Mouse (Mus musculus) CH12.LX (cell line): ENCODE data around the gene Ifngr2. TPM values are rescaled to one million over a fixed set of nuclear protein-coding genes. Genes with fewer than 3 reads are reported as not detected.

Experiments used
- DNase-seq: peaks from one replicate; pipeline ENCODE4 v3.0.0-alpha.2; 2013; ENCODE audit errors: extremely low read depth
- H3K27ac ChIP-seq: 2 replicates; pipeline ENCODE4 v1.5.1; 2012; ENCODE audit warnings: low read depth, mild to moderate bottlenecking, control low read depth, moderate library complexity; ENCODE audit not compliant: insufficient read depth
- H3K27me3 ChIP-seq: replicated peaks from 2 replicates; pipeline ENCODE3; 2012; ENCODE audit warnings: inconsistent platforms
- H3K36me3 ChIP-seq, 2 experiments: replicated peaks in 1 of 2; 2 replicates each; pipeline versions ENCODE3 to v1.6.1; 2012; ENCODE audit warnings: inconsistent platforms in 1 of 2, low read length in 1 of 2, mild to moderate bottlenecking in 1 of 2, mixed read lengths in 1 of 2, moderate library complexity in 1 of 2; ENCODE audit not compliant: control insufficient read depth in 1 of 2, insufficient read depth in 1 of 2
- H3K4me1 ChIP-seq, 2 experiments: 2 replicates each; pipeline ENCODE4 v1.6.1; 2012; ENCODE audit warnings: inconsistent platforms in 1 of 2, moderate library complexity in 1 of 2; ENCODE audit not compliant: insufficient read depth in 2 of 2, control insufficient read depth in 1 of 2
- H3K4me2 ChIP-seq: 2 replicates; pipeline ENCODE4 v1.6.1; 2012; ENCODE audit warnings: low read depth, mild to moderate bottlenecking, control low read depth; ENCODE audit not compliant: poor library complexity, insufficient read depth, severe bottlenecking
- H3K4me3 ChIP-seq, 3 experiments: fragments of 150-350 bp in 1 of 3; sonication (generic) in 1 of 3; replicated peaks in 1 of 3; 2 replicates each; pipeline versions ENCODE3 to v1.5.1; 2011 to 2012; ENCODE audit warnings: low read depth in 2 of 3, low read length in 2 of 3, mild to moderate bottlenecking in 2 of 3, moderate library complexity in 2 of 3, control low read depth in 1 of 3, improper control_type of control experiment in 1 of 3, inconsistent platforms in 1 of 3, mixed read lengths in 1 of 3; ENCODE audit not compliant: poor library complexity in 1 of 3
- H3K79me2 ChIP-seq: replicated peaks from 2 replicates; pipeline ENCODE4 v1.6.1; 2012; ENCODE audit warnings: mild to moderate bottlenecking, moderate library complexity; ENCODE audit not compliant: control insufficient read depth, poor library complexity, insufficient read depth, severe bottlenecking; ENCODE audit errors: extremely low read depth
- H3K9ac ChIP-seq: 2 replicates; pipeline ENCODE4 v1.6.1; 2012; ENCODE audit warnings: low read depth, mild to moderate bottlenecking, control low read depth, moderate library complexity; ENCODE audit not compliant: insufficient read depth
- H3K9me3 ChIP-seq: replicated peaks from 2 replicates; pipeline ENCODE3; 2012; ENCODE audit warnings: low read length, inconsistent platforms, mixed read lengths
- BHLHE40 ChIP-seq: IDR thresholded peaks from 2 replicates; pipeline ENCODE4 v1.6.1; 2011; ENCODE audit warnings: mild to moderate bottlenecking, low read depth, low read length, improper control_type of control experiment
- CHD2 ChIP-seq: IDR thresholded peaks from 2 replicates; pipeline ENCODE4 v1.6.1; 2011; ENCODE audit warnings: low read length, improper control_type of control experiment
- CTCF ChIP-seq, 2 experiments: IDR thresholded peaks in 1 of 2; conservative IDR thresholded peaks in 1 of 2; 2 replicates each; pipeline ENCODE4 v1.5.1; 2011 to 2012; ENCODE audit warnings: low read depth in 2 of 2, low read length in 2 of 2, improper control_type of control experiment in 1 of 2, inconsistent platforms in 1 of 2, mild to moderate bottlenecking in 1 of 2, moderate library complexity in 1 of 2
- ELF1 ChIP-seq: IDR thresholded peaks from 2 replicates; pipeline ENCODE4 v1.6.1; 2014; ENCODE audit warnings: low read depth, mild to moderate bottlenecking, inconsistent platforms, low read length, improper control_type of control experiment
- EP300 ChIP-seq: IDR thresholded peaks from 2 replicates; pipeline ENCODE4 v1.6.1; 2011; ENCODE audit warnings: low read length, improper control_type of control experiment
- ETS1 ChIP-seq: conservative IDR thresholded peaks from 2 replicates; pipeline ENCODE4 v1.6.1; 2012; ENCODE audit warnings: low read depth, mild to moderate bottlenecking, inconsistent platforms, low read length, improper control_type of control experiment, moderate library complexity
- HCFC1 ChIP-seq: IDR thresholded peaks from 2 replicates; pipeline ENCODE4 v1.6.1; 2012; ENCODE audit warnings: low read depth, mild to moderate bottlenecking, inconsistent platforms, low read length, improper control_type of control experiment
- IRF4 ChIP-seq: IDR thresholded peaks from 2 replicates; pipeline ENCODE4 v1.6.1; 2014; ENCODE audit warnings: low read depth, mild to moderate bottlenecking, inconsistent platforms, low read length, improper control_type of control experiment
- JUN ChIP-seq: IDR thresholded peaks from 2 replicates; pipeline ENCODE4 v1.6.1; 2011; ENCODE audit warnings: low read depth, mild to moderate bottlenecking, low read length, improper control_type of control experiment, moderate library complexity; ENCODE audit not compliant: insufficient read depth
- JUND ChIP-seq: conservative IDR thresholded peaks from 2 replicates; pipeline ENCODE4 v1.6.1; 2011; ENCODE audit warnings: low read depth, low read length, improper control_type of control experiment
- KAT2A ChIP-seq: IDR thresholded peaks from 2 replicates; pipeline ENCODE4 v1.6.1; 2012; ENCODE audit warnings: low read length, improper control_type of control experiment, inconsistent platforms; ENCODE audit not compliant: insufficient replicate concordance
- MAFK ChIP-seq: IDR thresholded peaks from 2 replicates; pipeline ENCODE4 v1.6.1; 2011; ENCODE audit warnings: low read length, improper control_type of control experiment; ENCODE audit not compliant: insufficient replicate concordance
- MAX ChIP-seq: IDR thresholded peaks from 2 replicates; pipeline ENCODE4 v1.6.1; 2011; ENCODE audit warnings: low read length, improper control_type of control experiment
- MEF2A ChIP-seq: IDR thresholded peaks from 2 replicates; pipeline ENCODE4 v1.6.1; 2014; ENCODE audit warnings: low read depth, mild to moderate bottlenecking, inconsistent platforms, low read length, improper control_type of control experiment, borderline replicate concordance
- MYC ChIP-seq: IDR thresholded peaks from 2 replicates; pipeline ENCODE4 v1.6.1; 2011; ENCODE audit warnings: low read depth, mild to moderate bottlenecking, improper control_type of control experiment, low read length
- NELFE ChIP-seq: IDR thresholded peaks from 2 replicates; pipeline ENCODE4 v1.6.1; 2011; ENCODE audit warnings: low read depth, low read length, improper control_type of control experiment
- POLR2A ChIP-seq: IDR thresholded peaks from 2 replicates; pipeline ENCODE4 v1.6.1; 2011; ENCODE audit warnings: low read depth, mild to moderate bottlenecking, improper control_type of control experiment, low read length
- SIN3A ChIP-seq: IDR thresholded peaks from 2 replicates; pipeline ENCODE4 v1.6.1; 2012; ENCODE audit warnings: low read length, improper control_type of control experiment, inconsistent platforms
- TBP ChIP-seq: conservative IDR thresholded peaks from 2 replicates; pipeline ENCODE4 v1.6.1; 2011; ENCODE audit warnings: low read depth, low read length, improper control_type of control experiment
- TCF12 ChIP-seq: IDR thresholded peaks from 2 replicates; pipeline ENCODE4 v1.6.1; 2014; ENCODE audit warnings: low read depth, mild to moderate bottlenecking, inconsistent platforms, low read length, improper control_type of control experiment
- UBTF ChIP-seq: IDR thresholded peaks from 2 replicates; pipeline ENCODE4 v1.6.1; 2012; ENCODE audit warnings: low read depth, mild to moderate bottlenecking, inconsistent platforms, low read length, improper control_type of control experiment, moderate library complexity
- USF1 ChIP-seq: IDR thresholded peaks from 2 replicates; pipeline ENCODE4 v1.6.1; 2014; ENCODE audit warnings: low read depth, mild to moderate bottlenecking, inconsistent platforms, low read length, improper control_type of control experiment
- ZC3H11A ChIP-seq: IDR thresholded peaks from 2 replicates; pipeline ENCODE4 v1.6.1; 2012; ENCODE audit warnings: low read depth, mild to moderate bottlenecking, inconsistent platforms, low read length, improper control_type of control experiment
- ZNF384 ChIP-seq: IDR thresholded peaks from 2 replicates; pipeline ENCODE4 v1.6.1; 2012; ENCODE audit warnings: low read depth, low read length, improper control_type of control experiment, inconsistent platforms
- dilution Hi-C: fragments of 300-500 bp; cut with MboI; formaldehyde crosslinking; loops from 2 replicates; pipeline ENCODE4 v1.14.3; 2020; ENCODE audit warnings: low sequenced_read_pairs; ENCODE audit not compliant: extremely low pct_unique_long_range_greater_than_20kb, extremely low pct_ligation_motif_present
- in situ Hi-C: fragments of 300-500 bp; cut with MboI; formaldehyde crosslinking; loops from 3 replicates; pipeline ENCODE4 v1.14.3; 2019; ENCODE audit warnings: low sequenced_read_pairs, low pct_ligation_motif_present, low pct_unique_long_range_greater_than_20kb, mixed read lengths
- polyA plus RNA-seq: library from polyadenylated mRNA; unstranded; fragments of >175 nt; gene quantifications from 2 replicates; pipeline ENCODE4 v1.2.1, GENCODE M21; 2012; ENCODE audit warnings: low read depth; ENCODE audit not compliant: insufficient read length
- total RNA-seq, 2 experiments: library from RNA; depleted of rRNA; stranded (reverse); fragments of 300-350 nt in 1 of 2; fragments of >200 nt in 1 of 2; gene quantifications; 2 replicates each; pipeline ENCODE4 v1.2.3; 2012 to 2014

Ifngr2 gene
- total and polyA plus RNA-seq, 3 experiments = 29.6 to 39.2 (median 36.1) TPM

GRCm38 (mm10) chr16:91538513-91538912 lies 8.4 kb upstream of the Ifngr2 start:
- H3K4me3 ChIP-seq = peak overlapping the region in 1 of 3 experiments; percentile 2
- H3K9ac ChIP-seq = peak overlapping the region; percentile 13; the same call in 1 of the 2 replicates
- H3K9me3 ChIP-seq = no peaks in the 10 kb centered on the region
- peak; percentile 75 for DNase-seq
- no peaks in the 10 kb centered on the region for H3K36me3 ChIP-seq
- peak overlapping the region; percentile 21 for H3K4me2 ChIP-seq
- peak overlapping the region; percentile 16; the same call in 1 of the 2 replicates for H3K27ac ChIP-seq
- H3K4me1 ChIP-seq = peaks cover 16 to 45% of the 10 kb centered on the region in 2 experiments
- H3K79me2 ChIP-seq = no peaks in the 10 kb centered on the region
- in situ Hi-C loops = no loop called here
- TF ChIP-seq IRF4 = peak; percentile 34; the same call in 1 of the 2 replicates
- TF ChIP-seq ETS1 = 0 out of 2 replicates have a peak, but pooled peaks have one; percentile 5
- TF ChIP-seq CHD2 = no peak
- no peak for TF ChIP-seq CTCF (conservative IDR thresholded peaks at IDR 0.05 in 1 of 2, IDR thresholded peaks at IDR 0.05 in 1 of 2; ENCODE audit: low read depth in 2 of 2, low read length in 2 of 2)
- TF ChIP-seq EP300 = peak; percentile 42; the same call in 1 of the 2 replicates
- 0 out of 2 replicates have a peak, but pooled peaks have one; percentile 20 for TF ChIP-seq MAX
- peak; percentile 16; the same call in 1 of the 2 replicates for TF ChIP-seq BHLHE40
- 0 out of 2 replicates have a peak, but pooled peaks have one; percentile 5 for TF ChIP-seq HCFC1
- H3K27me3 ChIP-seq = no peaks in the 10 kb centered on the region
- dilution Hi-C loops = no loop called here

DNA sequence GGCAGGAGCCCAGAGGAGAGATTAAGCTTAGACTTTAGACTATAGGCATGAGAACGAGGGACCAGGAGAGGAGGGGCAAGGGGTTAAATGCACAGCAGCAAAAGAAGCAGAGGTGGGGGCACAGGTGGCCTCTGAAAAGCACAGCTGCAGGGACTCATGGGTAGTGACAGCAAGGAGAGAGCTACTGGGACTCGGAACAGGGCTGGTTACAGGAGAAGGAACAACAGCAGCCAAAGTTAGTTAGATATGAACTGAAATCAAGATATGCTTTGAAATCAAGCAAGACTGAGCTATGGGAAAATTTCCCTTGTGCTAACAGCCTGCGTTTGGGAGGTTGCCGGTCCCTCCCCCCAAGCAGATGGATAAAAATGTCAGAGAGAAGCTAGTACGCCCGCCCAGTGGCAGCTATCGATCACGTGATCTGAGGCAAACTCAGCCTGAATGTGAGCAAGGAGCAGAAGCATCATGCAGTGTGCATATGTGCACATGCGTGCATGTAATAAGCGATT lies 5.2 kb upstream of the Ifngr2 start:
- no peaks in the 10 kb centered on the region for H3K27me3 ChIP-seq
- TF ChIP-seq JUN = no peak
- no peak for TF ChIP-seq MYC
- no peak for TF ChIP-seq MAFK
- TF ChIP-seq ELF1 = no peak
- TF ChIP-seq TCF12 = no peak
- no peak; the same call in 1 of the 2 replicates for TF ChIP-seq USF1
- no peak for TF ChIP-seq CHD2
- TF ChIP-seq ZNF384 = no peak
- no peak for TF ChIP-seq ZC3H11A
- TF ChIP-seq HCFC1 = no peak
- TF ChIP-seq JUND = no peak
- no peak for TF ChIP-seq POLR2A
- TF ChIP-seq NELFE = no peak
- TF ChIP-seq BHLHE40 = no peak
- no peak for TF ChIP-seq EP300
- no peak for TF ChIP-seq SIN3A
- no peak for TF ChIP-seq UBTF
- TF ChIP-seq MEF2A = no peak
- TF ChIP-seq TBP = no peak
- TF ChIP-seq KAT2A = no peak
- TF ChIP-seq, all 38 proteins: peak for 0
- no peak for DNase-seq
- H3K4me2 ChIP-seq = no peak overlapping the region
- in situ Hi-C loops (no loop called here), dilution Hi-C loops (no loop called here)
- no peaks in the 10 kb centered on the region for H3K79me2 ChIP-seq
- H3K36me3 ChIP-seq = no peaks in the 10 kb centered on the region
- no peak overlapping the region for H3K27ac ChIP-seq
- H3K9me3 ChIP-seq = no peaks in the 10 kb centered on the region
- H3K9ac ChIP-seq = no peak overlapping the region
- no peak overlapping the region for H3K4me3 ChIP-seq
- peaks cover 19 to 57% of the 10 kb centered on the region in 2 experiments for H3K4me1 ChIP-seq
